Mouse (Mus musculus): Measurements from ENCODE around the gene Ccdc106.

Ccdc106 gene

GRCm38 (mm10) chr7:5038109-5038732, 17.9 kb downstream of the Ccdc106 start, which contains the start of gene Zfp784:
Zfp784 (minus strand) TSS chr7:5038446.
- in situ Hi-C loops (cut with MboI; ENCODE audit: low pct_unique_long_range_greater_than_20kb in 1 of 2, low sequenced_read_pairs in 2 of 2, unreplicated experiment in 1 of 2): no loop called here

- in situ Hi-C loops (cut with MboI; ENCODE audit: low pct_unique_long_range_greater_than_20kb in 1 of 2, low sequenced_read_pairs in 2 of 2, unreplicated experiment in 1 of 2): no loop called here
These were observed 18.6 kb downstream of the Ccdc106 start for GRCm38 (mm10) chr7:5038940-5039339.

- in situ Hi-C loops (cut with MboI; ENCODE audit: low pct_unique_long_range_greater_than_20kb in 1 of 2, low sequenced_read_pairs in 2 of 2, unreplicated experiment in 1 of 2): loop anchor here in 1 of 2 experiments (5.0 kb wide), 1 partner anchor 103 kb away; no protein-coding TSS in a partner anchor
These were observed 24.6 kb downstream of the Ccdc106 start for GRCm38 (mm10) chr7:5044981-5045380.

GRCm38 (mm10) chr7:5046112-5046511, 25.8 kb downstream of the Ccdc106 start:
- in situ Hi-C loops (cut with MboI; ENCODE audit: low pct_unique_long_range_greater_than_20kb in 1 of 2, low sequenced_read_pairs in 2 of 2, unreplicated experiment in 1 of 2): loop anchor here in 1 of 2 experiments (5.0 kb wide), 1 partner anchor 104 kb away; no protein-coding TSS in a partner anchor

- in situ Hi-C loops (cut with MboI; ENCODE audit: low pct_unique_long_range_greater_than_20kb in 1 of 2, low sequenced_read_pairs in 2 of 2, unreplicated experiment in 1 of 2): loop anchor here in 1 of 2 experiments (5.0 kb wide), 1 partner anchor 105 kb away; no protein-coding TSS in a partner anchor
These were observed 27.0 kb downstream of the Ccdc106 start for GRCm38 (mm10) chr7:5047313-5047712.

GRCm38 (mm10) chr7:5051193-5052192, 31.1 kb downstream of the Ccdc106 start, which contains the start of gene Zfp580:
Zfp580 (plus strand) TSS chr7:5051538.
- in situ Hi-C loops (cut with MboI; ENCODE audit: low pct_unique_long_range_greater_than_20kb in 1 of 2, low sequenced_read_pairs in 2 of 2, unreplicated experiment in 1 of 2): no loop called here

- in situ Hi-C loops (cut with MboI; ENCODE audit: low pct_unique_long_range_greater_than_20kb in 1 of 2, low sequenced_read_pairs in 2 of 2, unreplicated experiment in 1 of 2): no loop called here
These were observed 32.1 kb downstream of the Ccdc106 start for GRCm38 (mm10) chr7:5052438-5052837.

GRCm38 (mm10) chr7:5052931-5053343, 32.6 kb downstream of the Ccdc106 start:
- in situ Hi-C loops (cut with MboI; ENCODE audit: low pct_unique_long_range_greater_than_20kb in 1 of 2, low sequenced_read_pairs in 2 of 2, unreplicated experiment in 1 of 2): no loop called here

- in situ Hi-C loops (cut with MboI; ENCODE audit: low pct_unique_long_range_greater_than_20kb in 1 of 2, low sequenced_read_pairs in 2 of 2, unreplicated experiment in 1 of 2): no loop called here
These were observed 33.3 kb downstream of the Ccdc106 start for GRCm38 (mm10) chr7:5053456-5054179.

- in situ Hi-C loops (cut with MboI; ENCODE audit: low pct_unique_long_range_greater_than_20kb in 1 of 2, low sequenced_read_pairs in 2 of 2, unreplicated experiment in 1 of 2): no loop called here
These were observed 36.4 kb downstream of the Ccdc106 start for GRCm38 (mm10) chr7:5056651-5057263.

- in situ Hi-C loops (cut with MboI; ENCODE audit: low pct_unique_long_range_greater_than_20kb in 1 of 2, low sequenced_read_pairs in 2 of 2, unreplicated experiment in 1 of 2): no loop called here
These were observed 37.0 kb downstream of the Ccdc106 start for GRCm38 (mm10) chr7:5057381-5057780.

- in situ Hi-C loops (cut with MboI; ENCODE audit: low pct_unique_long_range_greater_than_20kb in 1 of 2, low sequenced_read_pairs in 2 of 2, unreplicated experiment in 1 of 2): no loop called here
These were observed 37.5 kb downstream of the Ccdc106 start for GRCm38 (mm10) chr7:5057804-5058203.

- in situ Hi-C loops (cut with MboI; ENCODE audit: low pct_unique_long_range_greater_than_20kb in 1 of 2, low sequenced_read_pairs in 2 of 2, unreplicated experiment in 1 of 2): no loop called here
These were observed 38.3 kb downstream of the Ccdc106 start for GRCm38 (mm10) chr7:5058631-5059030.

GRCm38 (mm10) chr7:5059421-5059820, 39.1 kb downstream of the Ccdc106 start:
- in situ Hi-C loops (cut with MboI; ENCODE audit: low pct_unique_long_range_greater_than_20kb in 1 of 2, low sequenced_read_pairs in 2 of 2, unreplicated experiment in 1 of 2): no loop called here

- in situ Hi-C loops (cut with MboI; ENCODE audit: low pct_unique_long_range_greater_than_20kb in 1 of 2, low sequenced_read_pairs in 2 of 2, unreplicated experiment in 1 of 2): loop anchor here in 1 of 2 experiments (5.0 kb wide), 1 partner anchor 38 kb away; the partner anchor contains the start of genes Ccdc106 and Zfp865
These were observed 39.9 kb downstream of the Ccdc106 start for GRCm38 (mm10) chr7:5060239-5060731.

GRCm38 (mm10) chr7:5060944-5061773, 40.8 kb downstream of the Ccdc106 start:
- in situ Hi-C loops (cut with MboI; ENCODE audit: low pct_unique_long_range_greater_than_20kb in 1 of 2, low sequenced_read_pairs in 2 of 2, unreplicated experiment in 1 of 2): loop anchor here in 1 of 2 experiments (5.0 kb wide), 1 partner anchor 39 kb away; the partner anchor contains the start of genes Ccdc106 and Zfp865

Measured in mouse embryonic stem cell (cell line).